Mouse (Mus musculus): Measurements from ENCODE around the gene Zfp180. TPM values are rescaled to one million over a fixed set of nuclear protein-coding genes. Genes with fewer than 3 reads are reported as not detected.
"Not testable (repeated sequence)": the region's sequence is repeated elsewhere in the genome, so short reads cannot be mapped to it uniquely, and the experiment has no call there.

Zfp180 gene
- total RNA-seq (2022): 10 to 100 TPM; 18.4 to 22.1 (median 18.7) TPM

DNA sequence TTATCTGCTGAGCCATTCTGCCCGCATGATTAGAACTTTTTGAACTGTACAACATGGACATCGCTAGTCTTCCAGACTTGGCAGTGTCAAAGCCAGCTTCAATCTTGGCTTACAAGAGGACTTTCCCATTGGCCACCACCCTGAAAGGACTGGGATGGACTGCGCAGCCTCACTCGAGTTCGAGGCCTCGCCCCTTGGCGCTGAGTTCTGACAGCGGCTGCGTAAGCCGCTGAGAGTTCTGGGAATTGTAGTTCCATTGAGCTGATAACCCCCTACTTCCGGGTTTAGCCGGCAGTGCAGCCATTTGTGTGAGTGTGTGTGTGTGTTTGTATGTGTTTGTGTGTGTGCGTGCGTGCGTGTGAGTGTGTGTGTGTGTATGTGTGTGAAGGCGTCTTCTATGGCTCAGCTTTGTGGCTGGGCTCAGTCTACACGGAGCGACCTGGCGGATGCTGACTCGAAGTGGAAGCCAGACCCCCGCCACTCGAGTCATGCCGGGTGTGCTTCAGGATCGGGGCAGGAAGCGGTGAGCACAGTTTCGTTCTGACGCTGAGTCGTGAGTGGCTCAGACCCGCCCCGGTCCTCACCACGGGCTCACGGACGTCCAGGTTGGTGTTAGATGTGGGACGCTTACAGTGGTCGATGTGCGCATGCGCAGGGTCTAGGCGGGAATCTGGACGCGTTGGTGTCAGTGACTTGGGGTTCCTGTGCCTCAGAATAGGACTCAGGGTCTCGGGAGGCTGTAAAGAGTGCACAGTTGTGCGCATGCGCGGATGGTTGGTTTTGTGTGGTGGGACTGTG is at the start of gene Zfp180:
Gene Zfp180 (plus strand): TSS at position 291 of the 798 bp plus-strand sequence.
- peak; percentile 92 to 95 for DNase-seq (ENCODE audit: low spot score in 2 of 2)

DNA sequence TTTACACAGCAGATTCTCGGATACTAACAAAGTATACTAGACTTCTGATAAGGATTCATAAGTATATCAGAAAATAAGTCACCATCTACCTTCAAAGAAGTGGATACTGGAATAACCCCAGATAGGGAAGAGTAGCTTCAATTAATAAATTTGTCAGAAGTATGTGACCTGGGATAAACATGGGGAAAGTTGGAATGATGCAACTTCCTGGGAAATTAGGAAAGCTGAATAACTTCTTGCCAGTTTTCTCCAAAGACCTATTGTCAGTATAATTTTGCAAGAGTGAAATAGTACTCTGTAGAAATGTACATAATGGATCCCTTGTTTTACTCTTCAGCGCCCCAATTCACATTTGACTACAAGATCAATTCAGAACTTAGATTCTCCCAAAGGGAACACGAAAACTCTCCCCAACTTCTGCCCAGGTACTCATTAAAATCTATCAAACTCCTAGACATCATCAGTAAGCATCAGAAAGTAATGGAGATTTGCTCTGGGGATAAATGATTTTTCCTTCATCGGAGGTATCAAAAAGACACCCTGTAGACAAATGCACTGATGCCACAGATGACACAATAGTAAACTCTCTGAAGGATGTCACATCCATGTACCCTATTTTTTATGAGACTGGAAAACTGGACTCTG is 28.9 kb upstream of the Zfp180 start, which contains the start of gene Vmn1r183:
Gene Vmn1r183 (plus strand): TSS at position 595 of the 645 bp plus-strand sequence.
- no peak for DNase-seq (ENCODE audit: low spot score in 2 of 2)

DNA sequence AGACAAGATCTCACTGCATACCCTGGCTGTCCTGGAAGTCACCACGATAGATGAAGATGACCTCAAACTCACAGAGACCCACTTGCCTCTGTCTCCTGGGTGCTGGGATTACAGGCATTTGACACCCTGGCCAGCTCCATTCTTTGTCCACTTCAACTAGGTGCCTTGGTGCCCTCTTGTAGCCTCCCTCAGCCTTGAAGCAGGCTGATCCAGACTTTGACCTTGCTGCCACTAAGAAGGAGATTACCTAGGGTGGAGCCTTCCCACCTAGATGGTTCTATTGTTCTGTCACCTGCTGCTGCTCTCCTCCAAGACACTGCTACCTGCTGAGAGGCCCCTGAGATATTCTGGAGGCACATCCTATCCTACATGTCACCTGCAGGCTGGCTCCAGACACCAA is 7.3 kb upstream of the Zfp180 start:
- not testable (repeated sequence) for DNase-seq (ENCODE audit: low spot score in 2 of 2)

DNA sequence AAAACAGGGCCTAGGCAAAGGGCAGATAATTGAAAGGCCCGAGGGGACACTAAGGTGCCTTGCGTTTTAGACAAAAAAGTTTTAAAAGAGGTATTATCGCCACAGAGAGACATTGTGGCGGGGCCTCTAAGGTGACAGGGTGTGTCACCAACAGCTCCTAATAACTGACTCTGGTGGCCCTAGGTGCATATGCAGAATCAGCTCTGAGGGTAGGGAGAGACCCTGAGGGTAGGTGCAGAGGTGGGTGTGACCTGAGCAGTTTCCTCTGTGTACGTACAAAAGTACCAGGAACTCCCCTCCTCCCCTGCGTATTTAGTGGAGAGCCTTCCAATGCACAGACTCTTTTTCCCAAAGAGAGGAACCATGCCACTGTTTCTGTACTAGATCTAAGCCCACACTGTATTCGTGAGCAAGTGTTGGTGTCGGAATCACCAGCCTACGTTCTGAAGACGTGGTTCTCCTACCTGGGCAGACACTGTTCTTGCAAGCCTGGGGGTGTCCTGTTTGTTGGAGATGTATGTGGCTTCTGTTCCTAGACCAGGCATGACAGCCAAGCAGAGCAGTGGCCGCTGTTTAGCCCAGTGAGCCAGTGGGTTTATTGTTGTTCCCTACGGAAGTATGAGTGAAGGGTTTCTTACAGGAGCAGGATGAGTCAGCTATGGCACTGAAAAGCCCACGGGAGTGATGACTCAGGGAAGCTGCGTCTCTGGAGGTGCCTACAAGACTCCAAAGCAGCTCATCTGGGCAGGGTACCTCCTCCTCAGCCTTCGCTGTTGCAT is 922 bp downstream of the Zfp180 start:
- DNase-seq (ENCODE audit: low spot score in 2 of 2): no peak

DNA sequence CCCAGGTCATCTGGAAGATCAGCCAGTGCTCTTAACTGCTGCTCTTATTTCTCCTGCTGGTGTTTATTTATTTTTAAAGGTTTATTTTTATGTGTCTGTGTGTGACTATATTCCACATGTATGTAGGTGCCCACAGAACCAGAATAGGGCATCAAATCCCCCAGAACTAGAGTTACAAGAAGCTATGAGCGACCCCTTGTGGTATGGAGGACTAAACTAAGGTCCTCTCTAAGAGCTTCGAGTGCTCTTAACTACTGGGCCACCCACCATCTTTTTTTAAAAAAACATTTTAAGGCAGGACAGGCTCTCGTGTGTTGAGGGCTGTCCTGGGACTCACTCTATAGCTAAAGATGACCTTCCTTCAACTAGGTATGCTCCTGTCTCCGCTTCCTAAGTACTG is 5.1 kb downstream of the Zfp180 start:
- no peak for DNase-seq (ENCODE audit: low spot score in 2 of 2)

DNA sequence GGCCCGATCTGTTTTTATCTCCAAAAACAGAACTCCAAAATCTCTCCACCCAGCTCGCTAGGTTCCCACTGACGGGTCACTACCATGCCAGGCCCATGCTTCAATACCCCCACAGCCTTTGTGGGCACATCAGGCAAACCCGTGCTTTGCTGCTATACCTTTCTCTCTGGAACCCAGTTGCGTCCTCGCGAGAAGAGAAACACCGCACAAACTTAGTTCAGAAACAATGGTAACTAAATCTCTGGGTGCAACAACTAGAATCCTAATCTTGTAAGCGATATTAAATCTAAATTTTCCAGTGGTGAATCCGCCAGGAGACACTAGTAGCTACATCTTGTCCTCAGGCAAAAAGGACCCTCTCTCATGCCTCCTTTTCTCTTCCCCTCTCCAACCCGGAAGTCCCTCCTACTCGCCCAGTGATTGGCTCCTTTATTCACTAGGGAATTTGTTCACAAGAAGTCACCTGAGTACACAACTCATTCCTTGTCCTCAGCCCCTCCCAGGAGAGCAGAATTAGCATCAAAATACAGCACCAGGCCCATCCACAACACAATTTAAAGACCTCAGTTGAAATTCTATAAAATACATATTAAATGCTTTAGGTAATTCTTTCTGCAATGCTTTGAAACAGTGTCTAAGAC is 5.9 kb downstream of the Zfp180 start:
- DNase-seq (ENCODE audit: low spot score in 2 of 2): no peak

DNA sequence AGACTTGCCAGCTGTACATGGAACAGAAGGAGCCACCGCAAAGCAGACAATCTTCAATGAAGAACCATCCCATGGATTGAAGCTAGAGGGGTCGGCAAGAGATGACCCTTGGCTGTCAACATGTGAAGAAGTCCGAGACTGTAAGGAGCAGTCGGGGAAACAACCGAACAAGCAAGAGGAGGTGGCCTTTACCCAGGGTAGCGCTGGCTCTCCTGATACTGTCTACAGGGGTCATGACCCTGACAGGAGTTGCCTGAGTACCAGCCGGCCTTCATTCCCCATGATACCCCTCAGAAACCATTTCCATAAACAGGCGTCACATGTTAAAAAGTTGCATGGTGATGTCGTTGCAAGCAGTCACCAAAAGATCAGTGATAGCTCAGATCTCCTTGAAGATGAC is 22.7 kb downstream of the Zfp180 start:
- no peak for DNase-seq (ENCODE audit: low spot score in 2 of 2)

DNA sequence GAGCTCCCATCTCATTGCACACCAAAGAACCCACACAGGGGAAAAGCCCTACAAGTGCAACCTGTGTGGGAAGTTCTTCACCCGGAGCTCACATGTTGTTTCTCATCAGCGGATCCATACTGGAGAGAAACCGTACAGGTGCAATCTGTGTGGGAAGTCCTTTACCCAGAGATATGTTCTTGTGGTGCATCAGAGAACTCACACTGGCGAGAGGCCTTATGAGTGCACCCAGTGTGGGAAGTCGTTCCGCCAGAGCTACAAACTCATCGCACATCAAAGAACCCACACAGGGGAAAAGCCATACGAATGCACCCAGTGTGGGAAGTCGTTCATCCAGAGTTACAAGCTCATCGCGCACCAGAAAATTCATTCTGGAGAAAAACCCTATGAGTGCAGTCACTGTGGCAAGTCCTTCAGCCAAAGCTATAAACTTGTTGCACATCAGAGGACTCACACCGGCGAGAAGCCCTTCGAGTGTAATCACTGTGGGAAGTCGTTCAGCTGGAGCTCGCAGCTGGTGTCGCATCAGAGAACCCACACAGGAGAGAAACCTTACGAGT is 23.5 kb downstream of the Zfp180 start:
- no peak for DNase-seq (ENCODE audit: low spot score in 2 of 2)

DNA sequence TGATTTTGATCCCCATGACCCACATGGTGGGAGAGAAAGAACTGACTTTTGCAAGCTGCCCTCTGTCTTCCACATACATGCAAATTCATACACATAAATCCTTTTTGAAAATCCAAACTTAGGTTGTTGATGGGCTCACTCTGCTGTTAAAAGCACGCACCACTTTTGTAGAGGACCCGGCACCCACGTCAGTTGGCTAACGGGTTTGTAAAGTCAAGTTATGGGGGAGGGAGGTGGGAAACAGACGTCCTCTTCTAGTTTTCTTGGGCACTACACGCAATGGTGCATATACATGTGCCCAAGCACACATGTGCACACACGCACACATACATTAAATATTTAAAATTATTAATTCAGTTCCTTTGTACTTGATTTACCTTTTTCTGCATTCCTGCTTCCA is 29.1 kb downstream of the Zfp180 start:
- no peak for DNase-seq (ENCODE audit: low spot score in 2 of 2)

DNA sequence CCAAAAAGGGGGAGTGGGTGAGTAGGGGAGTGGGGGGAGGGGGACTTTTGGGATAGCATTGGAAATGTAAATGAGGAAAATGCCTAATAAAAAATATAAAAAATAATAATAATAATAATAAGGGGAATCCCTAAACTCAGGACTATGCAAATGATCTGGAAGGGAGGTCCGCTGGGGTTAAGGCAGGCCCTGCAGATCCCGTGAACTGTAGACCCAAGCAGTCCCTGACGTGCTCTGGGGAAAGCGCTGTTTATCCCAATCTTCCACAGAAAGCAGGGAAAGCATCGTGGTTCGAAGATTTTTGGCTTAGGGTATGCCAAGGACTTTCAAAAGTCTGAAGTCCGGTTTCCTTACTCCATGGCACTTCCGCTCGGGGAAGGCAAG is 30.0 kb downstream of the Zfp180 start:
- DNase-seq (ENCODE audit: low spot score in 2 of 2): no peak

DNA sequence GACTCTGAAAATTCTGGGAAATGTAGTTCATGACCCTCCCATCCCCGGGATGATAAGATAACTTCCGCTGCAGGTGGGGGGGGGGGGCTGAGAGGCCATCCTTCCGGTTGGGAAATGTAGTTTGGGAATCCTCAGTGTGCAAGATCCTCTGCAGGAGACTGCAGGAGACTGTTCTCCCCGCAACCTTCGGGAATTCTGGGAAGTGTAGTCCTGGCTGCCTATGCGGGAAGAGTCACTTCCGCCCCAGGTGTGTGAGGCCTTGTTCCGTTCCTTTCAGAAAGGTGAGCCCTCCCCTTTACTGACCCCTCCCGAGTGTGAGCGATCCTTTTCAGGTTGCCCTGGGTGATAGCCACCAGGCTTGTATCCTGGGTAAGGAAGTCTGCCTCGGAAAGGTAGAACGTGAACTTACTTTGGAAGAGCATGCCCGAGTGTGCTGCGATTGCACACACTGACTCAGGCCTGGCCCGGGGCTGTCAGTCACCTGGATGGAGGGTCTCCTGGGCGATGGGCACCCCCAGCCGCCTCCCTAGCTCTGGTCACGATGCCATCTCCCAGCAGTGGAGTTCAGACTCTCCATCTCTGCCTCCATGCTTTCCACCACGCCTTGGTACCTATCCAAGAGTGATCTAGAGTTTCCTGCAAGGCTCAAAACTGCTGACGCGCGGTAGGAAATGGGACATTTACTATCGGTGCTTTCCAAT is 30.6 kb downstream of the Zfp180 start, which contains the start of gene Zfp112:
Gene Zfp112 (plus strand): TSS at position 159 of the 701 bp plus-strand sequence.
- peak; percentile 65 to 66 for DNase-seq (ENCODE audit: low spot score in 2 of 2)

DNA sequence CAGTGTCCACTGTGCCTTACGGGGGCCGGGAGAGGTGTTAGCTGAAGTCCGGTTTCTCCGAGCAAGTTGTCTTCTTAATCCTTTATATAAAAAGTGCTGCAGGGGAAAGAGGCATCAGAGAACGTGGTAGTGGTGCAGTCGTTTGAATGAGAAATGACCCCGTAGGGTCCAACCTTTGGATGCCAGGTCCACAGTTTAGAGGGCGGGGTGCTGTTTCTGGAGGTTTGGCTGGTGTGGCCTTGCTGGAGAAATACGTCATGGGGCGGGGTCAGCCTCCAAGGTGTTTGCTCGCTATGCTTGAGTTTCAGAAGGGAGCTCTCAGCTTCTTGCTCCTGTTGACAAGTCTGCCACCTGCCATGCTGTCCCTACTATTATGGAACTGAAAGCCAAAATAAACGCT is 31.3 kb downstream of the Zfp180 start:
- DNase-seq (ENCODE audit: low spot score in 2 of 2): peak in 1 of 2 experiments; percentile 7

DNA sequence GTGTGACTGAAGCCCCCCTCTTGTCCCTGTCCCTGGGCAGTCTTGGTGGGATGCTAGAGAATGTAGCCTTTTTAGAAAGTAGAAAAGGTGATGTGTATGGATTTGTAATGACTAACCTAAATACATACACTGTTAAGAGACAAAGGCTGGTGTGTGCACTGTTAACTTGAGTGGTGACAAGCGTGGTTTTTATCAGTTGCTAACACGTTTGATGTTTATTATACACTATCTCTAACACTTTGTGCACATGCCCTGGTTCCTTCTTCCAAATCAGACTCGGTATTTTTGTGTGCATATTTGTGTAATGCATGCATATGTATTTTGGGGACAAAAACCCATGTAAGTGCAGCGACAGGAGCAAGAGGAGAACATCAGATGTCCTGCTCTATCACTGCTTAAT is 34.9 kb downstream of the Zfp180 start:
- DNase-seq (ENCODE audit: low spot score in 2 of 2): no peak

DNA sequence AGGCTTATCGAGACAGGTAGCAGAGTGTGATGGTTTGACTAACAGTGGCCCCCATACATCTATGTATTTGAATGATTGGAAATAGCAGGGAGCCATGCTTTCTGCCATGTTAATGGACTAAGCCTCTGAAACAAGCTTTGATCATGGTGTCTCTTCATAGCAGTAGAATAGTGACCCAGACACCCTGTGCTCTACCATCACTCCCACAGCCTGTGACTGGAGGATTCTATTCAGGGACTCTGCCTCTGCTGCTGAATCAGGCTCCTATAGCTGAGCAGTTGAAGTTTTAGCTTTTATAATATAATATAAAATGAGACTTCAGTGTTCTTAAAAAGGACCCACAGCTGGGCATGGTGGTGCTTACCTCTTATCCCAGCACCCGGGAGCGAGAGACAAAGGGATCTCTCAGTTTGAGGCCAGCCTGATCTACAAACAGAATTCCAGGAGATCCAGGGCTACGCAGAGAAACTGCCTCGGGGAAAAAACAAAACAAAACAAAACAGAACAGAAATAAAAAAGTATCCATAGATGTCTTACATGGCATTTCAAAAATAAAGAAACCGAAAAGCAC is 51.8 kb downstream of the Zfp180 start:
- DNase-seq (ENCODE audit: low spot score in 2 of 2): no peak

DNA sequence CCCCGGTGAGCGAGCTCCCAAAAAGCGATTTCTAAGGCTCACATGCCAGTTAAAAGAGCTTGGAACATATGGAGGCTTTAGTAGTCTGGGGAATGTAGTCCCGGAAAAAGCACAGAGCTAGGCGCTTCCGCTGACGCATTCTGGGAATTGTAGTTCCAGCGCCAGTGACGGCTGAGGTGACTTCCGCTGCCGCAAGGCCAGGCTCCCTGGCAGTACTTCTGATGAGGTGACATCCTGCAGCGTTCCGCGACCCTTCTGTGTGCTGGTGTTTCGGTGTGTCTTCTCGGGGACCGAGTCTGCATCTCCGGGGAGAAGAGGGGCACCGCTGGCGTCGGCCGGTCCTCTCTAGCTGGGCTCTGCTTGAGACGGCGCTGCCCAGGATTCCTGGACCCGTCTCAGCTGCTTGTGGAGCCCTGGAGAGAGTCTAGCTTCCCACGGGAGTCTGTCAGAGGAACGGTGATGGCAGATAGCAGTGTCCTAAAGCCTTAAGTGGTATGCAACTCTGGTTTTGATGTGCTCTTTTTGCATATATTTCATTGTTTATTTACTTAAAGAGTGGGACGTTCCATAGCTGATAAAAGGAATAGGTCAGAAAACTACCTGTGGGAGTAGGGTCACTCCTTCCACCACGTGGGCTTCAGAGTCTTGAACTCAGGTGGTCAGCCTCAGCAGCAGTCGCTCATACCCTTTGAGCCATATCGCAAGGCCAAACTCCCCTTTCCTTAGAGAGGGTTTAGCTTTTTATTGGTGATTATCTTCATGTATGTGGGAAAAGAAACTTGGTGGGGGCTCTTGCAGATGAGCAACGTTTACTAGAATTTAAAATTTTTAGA is 52.5 kb downstream of the Zfp180 start, which contains the start of gene Zfp235:
Gene Zfp235 (plus strand): TSS at position 174 of the 833 bp plus-strand sequence.
- DNase-seq (ENCODE audit: low spot score in 2 of 2): peak; percentile 62 to 71

DNA sequence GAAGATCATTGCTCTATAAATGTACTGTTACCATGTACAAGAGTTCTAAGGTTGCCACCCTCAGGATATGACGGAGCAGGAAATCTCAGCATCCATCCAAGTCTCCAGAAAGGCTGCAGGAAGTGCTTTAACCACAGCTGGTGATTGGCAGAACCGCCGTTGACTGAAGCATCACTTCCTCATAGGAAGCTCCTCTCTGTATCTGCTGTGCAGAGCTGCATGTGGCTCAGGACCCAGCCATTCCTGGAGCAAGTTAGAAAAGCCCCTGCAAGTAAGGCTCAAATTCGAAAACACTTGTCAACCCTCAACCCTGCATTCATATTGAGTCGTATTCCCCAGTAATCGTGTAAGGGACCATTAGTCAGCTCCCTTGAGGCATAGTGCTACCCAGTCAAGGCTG is 60.8 kb downstream of the Zfp180 start:
- DNase-seq (ENCODE audit: low spot score in 2 of 2): no peak

DNA sequence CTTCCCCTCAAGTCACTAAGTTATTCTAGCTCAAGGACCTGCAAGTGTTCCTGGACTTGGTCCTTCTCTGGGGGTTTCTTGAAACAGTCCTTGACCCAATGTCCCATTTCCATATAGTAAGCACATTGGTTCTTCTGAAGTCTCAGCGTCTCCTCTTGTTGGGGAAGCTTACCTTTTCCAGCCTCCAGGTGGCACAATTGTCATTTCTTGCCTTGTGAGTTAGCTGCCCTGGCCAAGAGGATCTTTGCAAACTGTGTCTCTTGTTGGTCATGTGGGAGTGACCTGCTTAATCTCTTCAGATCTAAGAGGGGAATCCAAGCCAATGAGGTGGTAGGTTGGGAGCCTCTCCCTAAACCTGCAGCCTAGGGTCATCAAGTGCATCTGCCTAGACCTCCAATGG is 71.5 kb downstream of the Zfp180 start:
- DNase-seq (ENCODE audit: low spot score in 2 of 2): no peak

All from gastrocnemius, adult 8-10 months (tissue).